Mouse (Mus musculus) liver, embryonic 14.5 days (tissue): ENCODE measurements at regions not wholly inside any gene's neighbourhood (a gene's known extent, or its start where the extent isn't known, plus 50 kb on each side); places are given as distances from the start of the nearest gene placed in this dataset.

Experiments used
- CTCF ChIP-seq: IDR thresholded peaks from 2 replicates; pipeline ENCODE4 v1.5.1; 2016; ENCODE audit warnings: antibody characterized with exemption, low read depth, control low read depth
- EP300 ChIP-seq: IDR thresholded peaks from 2 replicates; pipeline ENCODE4 v1.6.1; 2016; ENCODE audit warnings: antibody characterized with exemption, low read depth

DNA sequence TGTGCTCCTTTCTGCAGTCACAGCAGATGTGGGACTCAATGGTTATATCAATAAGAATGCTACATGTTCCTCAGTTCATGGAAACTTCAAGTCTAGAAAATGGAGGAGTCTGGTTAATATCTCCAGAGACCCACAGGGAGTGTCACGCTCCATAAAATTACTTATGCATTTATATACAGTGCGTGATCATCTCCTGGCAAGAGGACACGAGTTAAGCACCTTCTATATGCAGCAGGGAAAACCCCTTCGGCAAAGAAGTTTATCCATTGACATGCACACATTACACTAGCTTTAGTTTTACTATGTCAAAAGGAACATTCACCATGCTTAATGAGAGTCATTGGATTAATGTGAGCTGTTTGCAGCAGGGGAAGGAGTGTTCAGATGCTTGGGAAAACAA, 538.6 kb downstream of the Ppargc1a start:
- no peak for TF ChIP-seq CTCF
- no peak for TF ChIP-seq EP300
